Mouse (Mus musculus) kidney, postnatal 36 days (tissue): ENCODE results near the gene Mtif3.

Experiments used
- DNase-seq, 2 experiments: peaks; one replicate each; pipeline ENCODE4 v3.0.0; 2021 to 2022; ENCODE audit warnings: mixed read lengths in 2 of 2

Gene Mtif3

DNA sequence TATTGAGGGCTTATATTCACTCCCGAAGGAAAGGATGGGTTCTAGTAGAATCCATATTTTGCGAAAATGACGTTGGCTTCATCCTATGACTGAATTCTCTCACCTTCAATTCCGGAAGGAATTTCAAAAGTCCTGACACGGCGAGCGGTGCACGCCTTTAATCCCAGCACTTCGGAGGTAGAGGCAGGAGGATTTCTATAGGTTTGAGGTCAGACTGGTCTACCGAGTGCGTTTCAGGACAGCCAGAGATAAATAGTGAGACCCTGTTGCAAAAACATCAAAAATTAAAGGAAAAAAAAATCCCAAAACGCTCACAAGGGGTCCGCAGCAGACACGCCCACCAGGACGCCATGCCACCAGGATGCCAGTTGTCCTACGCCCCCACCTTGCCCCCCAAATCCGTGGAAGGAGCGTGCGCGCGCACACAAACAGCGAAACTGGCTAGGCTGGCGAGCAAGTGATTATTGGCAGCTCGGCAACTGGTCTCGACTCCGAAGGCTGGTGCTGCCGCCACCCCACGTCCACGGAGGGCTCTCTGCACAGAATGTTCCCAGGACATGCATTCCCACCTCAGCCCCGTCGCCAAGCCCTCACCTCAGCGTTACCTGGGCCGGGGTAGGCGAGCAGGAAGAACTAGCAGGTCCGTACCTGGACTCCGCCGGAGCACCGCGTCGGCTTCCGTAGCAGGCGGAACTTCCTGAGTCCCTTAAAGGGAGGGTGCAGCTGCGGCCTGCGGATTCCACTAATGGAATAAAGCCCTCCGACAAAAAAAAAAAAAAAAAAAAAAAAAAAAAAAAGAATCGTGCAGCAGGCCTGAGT is at the start of gene Mtif3:
Mtif3 (minus strand) TSS at position 683 of the 819 bp plus-strand sequence.
- DNase-seq: peak; percentile 89 to 91

DNA sequence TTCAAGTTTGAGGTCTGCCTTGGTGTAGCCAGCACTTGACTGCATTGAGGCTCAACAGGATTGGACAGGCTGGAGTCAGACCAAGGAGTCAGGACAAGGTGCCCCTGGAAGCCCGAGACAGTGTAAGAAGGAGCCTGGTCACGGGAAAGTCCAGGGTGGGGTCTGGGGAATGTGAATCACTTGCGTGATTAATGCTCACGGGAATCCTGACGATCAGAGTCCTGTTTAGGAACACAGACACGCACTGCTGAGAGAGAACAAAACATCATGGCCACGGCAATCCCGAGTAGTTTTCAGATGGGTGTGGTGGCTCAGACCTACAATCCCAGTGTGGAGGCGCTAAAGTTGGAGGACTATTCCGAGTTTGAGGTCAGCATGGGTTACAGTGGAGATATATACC is 47.7 kb upstream of the Mtif3 start:
- DNase-seq: no peak

DNA sequence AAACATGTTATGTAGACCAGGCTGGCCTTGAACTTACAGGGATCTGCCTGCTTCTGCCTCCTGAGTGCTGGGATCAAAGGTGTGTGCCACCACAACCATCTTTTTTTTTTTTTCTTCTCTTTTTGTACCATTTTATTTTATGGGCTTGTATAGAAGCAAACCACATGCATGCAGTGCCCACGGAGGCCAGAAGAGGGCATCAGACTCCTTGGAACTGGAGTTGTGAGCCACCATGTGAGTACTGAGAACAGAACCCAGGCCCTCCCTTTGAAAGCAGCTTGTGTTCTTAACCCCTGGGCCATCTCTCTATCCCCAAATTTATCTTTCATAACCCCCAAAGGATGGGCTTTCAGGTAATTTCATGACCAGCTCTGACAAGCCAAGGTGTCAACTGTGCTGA is 39.7 kb upstream of the Mtif3 start:
- no peak for DNase-seq

DNA sequence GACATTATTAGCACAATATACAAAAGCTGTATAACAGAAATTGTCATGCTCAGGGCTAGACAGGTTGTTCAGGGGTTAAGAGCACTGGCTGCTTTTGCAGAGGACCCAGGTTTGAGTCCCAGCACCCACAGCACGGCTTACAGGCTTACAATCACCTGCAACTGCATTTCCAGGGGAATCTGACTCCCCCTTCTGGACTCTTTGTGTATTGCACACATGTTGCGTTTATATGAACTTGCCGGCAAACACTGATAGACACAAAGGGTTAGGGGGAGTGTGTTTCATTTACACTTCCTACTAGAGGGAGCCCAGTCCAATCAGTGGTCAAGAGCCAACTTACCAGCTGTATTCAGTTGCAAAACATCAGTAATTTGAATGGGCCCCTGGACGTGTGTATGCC is 37.7 kb upstream of the Mtif3 start:
- DNase-seq: no peak

DNA sequence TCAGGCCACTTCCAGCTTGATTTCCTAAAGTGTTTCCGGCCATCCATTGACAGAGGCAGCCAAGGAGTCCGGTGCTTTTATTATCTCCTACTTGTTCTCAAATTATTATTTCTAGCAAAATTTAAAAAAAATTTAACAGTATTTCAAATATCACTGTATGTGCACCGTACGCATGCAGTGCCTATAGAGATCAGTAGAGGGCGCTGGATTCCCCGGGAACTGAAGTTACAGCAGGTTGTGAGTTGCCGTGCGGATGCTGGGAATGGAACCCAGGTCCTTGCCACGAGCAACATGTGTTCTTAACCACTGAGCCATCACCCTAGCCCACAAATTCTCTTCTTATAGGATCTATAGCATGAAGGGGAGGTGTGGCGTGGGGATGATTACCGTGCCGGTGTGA is 35.2 kb upstream of the Mtif3 start:
- DNase-seq: no peak

DNA sequence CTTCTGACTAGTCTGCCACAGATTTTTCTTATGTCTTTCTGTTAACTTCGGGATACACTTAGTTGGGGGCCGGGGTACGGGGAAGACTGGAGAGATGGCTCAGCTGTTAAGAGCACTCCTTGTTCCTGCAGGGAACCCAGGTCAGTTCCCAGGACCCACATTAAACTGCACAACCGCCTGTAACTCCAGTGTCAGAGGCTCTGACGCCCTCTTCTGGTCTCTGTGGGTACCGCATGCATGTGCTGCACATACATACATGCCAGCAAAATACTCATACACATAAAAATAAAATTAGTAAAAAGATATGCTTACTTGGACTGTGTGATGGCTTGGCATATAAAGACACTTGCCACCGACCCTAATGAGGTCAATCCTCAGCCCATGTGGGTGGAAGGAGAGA is 33.2 kb upstream of the Mtif3 start:
- no peak for DNase-seq

DNA sequence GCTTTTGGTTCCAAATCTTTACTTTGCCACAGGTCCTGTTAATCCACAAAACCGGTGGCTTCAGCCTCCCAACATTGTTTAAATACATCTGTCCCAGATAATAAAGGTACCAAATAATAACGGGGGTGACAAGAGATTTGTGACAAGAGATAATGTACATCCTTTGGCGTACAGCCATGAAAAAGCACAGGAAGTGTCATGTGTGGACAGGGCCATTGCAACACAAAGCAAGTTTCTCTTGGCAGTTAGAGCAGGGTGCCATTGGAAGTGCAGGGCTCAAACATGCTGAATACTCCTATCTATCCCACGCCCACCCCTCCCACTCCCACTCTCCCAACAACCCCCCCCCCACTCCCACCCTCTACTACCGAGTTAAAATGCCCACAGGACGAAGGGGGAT is 31.4 kb upstream of the Mtif3 start:
- DNase-seq: no peak

DNA sequence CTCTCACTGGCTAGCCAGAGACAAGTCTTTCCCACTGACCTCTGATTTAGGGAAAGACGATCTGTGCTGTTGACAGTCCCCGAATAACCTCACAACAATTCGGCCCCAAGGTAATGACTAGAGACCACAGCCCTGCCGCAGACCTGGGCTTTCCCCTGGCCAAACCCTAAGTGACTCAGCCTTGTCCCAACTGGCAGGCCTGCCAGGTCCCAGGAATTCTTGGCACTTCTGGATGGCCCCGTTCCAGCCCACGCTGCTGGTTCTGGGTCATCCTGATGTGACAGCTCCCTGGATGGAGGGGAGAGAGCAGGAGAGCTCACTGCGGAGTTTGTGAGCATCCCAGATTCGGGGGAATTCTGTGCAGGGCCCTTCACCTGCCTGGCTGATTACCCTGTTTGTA is 29.9 kb upstream of the Mtif3 start:
- DNase-seq: peak; percentile 32 to 62

DNA sequence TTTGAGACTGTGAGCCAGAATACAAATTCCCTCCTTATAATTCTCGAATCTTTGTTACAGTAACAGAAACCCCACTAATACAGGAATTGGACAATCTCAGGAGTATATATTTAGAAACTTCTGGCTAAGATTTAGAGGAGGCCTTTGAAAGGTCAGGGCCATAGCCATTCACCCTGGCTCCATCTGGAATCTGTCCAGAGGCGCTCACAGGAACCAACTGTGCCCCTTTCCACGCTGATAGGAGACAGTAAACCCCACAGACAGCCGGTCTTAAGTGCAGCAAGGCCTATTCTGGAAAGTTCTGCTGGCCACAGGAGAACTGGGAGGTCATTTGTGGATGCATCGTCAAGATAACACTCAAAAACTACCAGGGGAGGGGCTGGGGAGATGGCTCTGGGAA is 25.5 kb upstream of the Mtif3 start:
- no peak for DNase-seq

DNA sequence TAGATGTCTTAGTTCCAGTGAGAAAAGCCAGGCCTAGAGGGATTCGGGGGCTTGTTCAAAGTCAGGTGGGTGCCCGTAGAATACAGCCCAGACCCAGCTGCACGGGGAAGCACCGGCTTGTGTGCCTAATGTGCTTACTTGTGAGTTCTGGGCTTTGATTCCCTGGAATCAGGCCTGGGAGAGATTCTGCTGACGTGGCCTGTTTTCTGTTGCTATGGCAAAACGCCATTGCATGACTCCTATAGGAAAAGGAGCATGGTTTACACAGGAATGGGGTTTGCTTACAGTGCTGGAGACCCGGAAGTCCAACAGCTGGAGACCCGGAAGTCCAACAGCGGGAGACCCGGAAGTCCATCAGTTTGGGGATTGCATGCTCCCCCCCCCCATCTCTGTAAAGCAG is 24.0 kb upstream of the Mtif3 start:
- no peak for DNase-seq

DNA sequence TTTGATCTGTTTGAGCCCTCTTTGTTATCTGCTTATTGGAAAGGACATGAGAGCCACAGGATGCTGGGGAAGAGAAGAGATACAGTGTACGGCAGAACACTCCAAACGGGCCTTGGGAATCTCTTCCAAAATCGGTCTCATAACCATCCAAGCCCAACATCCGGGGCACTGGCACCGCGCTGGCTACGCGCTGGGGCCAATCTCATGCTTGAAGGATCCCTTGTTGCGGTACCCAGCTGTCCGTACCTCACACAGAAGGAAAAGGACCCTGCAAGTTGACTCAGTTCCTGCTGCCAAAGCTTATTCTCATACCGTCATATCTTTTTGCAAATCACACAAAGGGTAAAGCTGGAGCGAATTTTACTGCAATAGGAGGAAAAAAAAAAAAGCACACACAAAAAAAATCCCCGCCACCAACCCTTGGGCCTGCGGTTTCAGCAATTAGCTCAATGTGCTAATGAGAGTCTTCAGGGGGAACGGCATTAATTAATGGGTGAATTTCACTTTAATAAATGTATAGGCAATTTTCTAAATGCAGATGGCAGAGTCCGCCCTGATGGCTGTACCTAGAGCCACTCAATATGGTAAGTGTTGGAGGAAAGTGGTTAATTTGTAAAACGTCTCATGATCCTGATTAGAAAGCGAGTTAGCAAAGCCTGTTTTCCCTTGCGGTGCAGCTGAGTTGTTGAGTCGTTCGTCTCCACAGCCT is 22.3 kb upstream of the Mtif3 start:
- no peak for DNase-seq

DNA sequence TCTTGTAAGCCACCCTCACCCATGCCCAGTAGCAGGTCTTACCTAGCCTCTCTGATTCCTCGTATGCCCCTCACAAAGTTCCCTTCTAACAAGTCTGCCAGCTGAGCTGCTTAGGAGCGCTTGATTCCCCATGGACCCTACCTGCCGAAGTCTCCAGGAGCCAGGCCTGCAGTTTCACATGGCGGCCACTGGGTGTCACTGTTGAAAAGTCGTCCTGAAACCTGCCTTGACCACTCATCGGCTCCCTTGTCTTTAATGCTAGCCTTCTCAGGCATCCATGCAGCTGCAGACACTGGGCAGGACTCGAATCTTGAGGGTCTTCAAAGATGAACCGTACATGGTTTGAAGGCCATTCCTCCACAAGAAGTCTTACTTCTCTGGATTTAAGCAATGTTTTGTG is 19.6 kb upstream of the Mtif3 start:
- peak; percentile 55 to 82 for DNase-seq

DNA sequence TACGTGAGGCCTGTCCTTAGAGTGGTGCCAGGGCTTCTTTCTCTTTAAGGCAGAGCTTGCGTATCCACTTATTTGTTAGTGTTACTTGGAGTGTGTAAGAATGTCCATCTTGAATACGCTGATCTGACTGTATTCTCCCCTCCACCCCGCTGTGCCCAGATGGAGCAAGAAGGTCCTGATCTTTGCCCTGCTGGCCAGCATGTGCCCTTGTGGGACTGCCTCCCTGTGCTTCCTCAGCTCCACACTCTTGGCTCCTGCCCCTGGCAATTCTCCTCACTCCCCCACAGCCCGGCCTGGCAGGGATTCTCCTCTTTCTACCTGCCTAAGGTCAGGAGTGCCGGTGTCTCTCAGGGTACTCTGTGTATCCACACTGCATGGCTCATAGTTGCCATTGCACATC is 17.8 kb upstream of the Mtif3 start:
- DNase-seq: peak; percentile 82 to 89

DNA sequence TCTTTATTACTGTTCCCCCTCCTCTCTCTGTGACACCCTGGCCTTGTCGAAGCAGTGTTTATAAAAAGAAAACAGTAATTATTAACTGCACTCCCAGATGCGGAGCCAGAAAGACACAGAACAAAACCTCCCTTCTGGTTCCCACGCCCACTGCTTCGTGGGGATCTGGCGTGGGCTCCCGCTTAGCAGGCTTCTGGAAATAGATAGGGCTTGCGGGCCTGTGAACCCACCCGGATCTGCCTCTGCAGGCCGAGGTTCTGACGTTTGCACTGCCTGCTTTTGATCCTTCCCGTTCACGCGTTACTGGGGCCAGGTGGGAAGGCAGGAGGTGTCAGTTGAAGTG is 11.2 kb upstream of the Mtif3 start:
- peak; percentile 65 to 68 for DNase-seq

DNA sequence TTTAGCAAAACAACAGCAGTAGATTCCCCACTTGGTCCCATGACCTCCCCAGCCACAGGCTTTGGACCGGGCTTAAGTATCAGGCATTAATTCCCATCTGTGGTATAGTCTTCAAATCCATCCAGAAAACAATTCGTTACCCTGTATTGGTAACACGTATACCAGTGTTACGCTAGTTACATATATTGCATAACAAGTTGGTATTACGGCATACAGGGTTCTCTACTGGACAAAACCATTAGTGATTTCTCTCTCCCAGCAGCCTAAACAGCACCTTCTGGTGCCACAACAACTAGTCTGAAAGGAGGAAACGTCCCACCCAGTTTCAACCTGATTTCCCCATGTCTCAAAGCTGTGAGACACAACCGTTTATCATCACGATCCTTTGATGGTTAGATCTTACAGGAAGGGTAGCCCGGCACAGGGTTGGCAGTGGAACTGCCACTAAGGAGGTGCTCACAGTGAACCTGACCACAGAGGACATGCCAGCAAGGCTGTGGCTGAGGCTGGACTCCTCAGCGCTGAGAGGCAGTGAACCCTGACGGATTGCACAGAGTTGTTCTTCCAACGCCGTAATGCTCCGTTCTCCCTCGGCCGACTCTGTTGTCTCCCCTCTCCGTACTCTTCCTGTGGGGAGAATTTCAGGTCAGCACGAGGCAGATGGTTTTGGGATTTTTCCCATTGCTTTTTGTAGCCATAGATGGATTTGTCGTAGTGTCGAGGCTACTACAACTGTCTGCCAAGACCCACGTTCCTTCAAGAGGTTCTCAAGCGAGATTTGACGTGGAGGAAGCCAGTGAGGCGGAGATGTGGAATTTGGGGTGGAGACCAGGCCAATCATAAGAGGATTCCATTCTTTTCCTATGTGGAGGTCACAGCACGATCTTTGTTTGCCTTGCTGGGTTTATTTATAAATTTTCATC is 10.5 kb upstream of the Mtif3 start:
- DNase-seq: peak; percentile 79 to 81

DNA sequence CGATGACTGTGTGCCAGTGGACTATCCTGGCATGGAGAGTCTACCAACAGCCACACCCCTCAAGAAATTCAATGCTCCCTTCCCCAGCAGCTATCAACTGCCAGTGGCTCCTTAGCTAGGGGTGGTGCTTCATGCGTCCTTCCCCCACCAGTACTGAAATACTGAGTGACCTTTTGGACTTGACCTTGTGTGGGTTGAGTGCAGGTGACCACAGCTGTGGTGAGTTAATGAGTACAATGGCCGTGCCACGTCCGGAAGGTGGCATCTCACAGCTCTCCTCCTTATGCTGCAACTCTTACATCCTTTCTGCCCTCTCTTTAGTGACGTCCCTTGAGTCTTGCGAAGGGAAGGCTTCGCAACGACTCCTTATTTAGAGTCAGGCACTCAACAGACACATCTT is 9.8 kb upstream of the Mtif3 start:
- peak; percentile 74 to 86 for DNase-seq

DNA sequence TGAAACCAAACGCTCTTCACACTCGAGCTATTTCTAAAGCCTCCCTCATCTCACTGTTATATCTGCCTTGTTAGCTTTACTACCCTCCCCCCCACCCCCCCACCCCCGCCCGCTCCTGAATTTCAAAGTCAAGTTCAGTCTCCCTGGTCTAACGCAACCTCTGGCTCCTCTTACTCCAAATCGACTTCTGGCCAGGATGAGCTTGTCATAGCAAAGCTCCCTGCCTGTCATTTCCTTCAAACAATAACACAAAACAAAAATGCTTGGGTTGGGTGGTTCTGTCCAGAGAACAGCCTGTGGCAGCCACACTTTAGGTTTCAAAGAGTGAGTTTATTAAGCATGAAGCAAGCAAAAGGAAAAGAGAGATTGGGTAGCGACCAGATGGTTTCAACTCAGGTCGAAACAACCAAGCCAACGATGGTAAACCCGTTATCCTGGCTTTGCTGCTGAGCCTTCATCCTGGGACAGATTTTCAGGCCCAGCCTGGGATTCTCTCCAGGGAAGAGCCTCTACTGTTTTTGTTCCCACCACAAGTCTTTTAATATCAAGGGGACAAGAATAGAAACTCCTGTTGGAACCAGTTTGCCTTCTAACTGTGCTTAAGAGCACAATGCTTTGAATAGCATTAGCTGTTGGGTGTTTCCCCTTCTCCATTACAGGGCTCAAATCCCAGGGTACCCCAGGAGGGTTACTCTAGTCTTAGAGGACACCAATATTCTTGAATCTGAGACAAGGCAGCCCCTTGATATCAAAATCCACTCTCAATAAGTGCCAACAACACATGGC is 8.4 kb upstream of the Mtif3 start:
- no peak for DNase-seq

DNA sequence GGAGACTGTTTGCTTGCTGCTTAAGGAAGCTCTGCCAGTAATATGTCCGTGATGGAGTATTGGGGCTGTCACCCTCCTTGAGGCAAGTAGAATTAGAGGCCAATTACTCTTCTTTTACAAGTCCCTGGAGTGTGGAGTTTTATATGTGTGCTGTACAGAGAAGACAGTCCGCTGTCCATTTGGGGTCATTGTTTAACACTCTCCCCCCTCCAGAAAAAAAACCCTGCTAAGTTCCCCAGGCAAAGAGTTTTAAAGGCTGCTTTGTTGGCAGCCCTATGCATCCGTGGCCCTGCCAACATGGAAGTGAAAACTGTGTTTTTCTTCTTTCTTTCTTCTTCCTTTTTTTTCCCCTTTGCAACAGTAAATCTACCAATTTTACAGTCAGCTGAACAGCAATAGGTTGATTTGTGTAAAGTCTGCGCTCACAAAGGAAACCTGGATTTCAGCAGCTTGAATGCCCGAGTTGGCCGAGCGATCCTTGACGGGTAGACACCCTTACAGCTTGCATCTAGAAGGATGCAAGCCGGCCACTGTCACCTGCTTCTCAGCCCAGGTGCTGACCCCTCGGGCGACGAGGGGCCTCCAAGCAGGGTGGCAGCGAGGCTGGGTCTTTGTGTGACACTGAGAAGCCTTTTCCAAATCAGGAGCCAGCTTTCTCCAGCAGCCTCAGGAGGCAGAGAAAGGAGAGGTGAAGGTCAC is 5.2 kb upstream of the Mtif3 start:
- no peak for DNase-seq

DNA sequence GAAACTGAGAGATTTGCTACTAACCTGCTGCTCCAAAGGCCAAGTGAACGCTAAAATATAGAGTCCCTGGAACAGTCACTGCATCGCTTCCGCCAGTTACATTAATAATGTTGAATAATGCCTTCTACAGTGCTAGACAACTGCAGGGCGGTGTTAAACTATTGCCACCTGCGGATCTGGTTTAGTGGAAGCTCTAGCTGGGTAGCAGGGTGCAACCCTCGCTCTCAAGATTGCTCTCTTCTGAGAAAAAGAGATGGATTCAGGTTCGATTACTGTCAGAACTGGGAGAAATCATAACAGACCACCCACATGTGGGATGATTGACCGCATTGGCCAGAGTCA is 308 bp upstream of the Mtif3 start:
- DNase-seq: no peak

DNA sequence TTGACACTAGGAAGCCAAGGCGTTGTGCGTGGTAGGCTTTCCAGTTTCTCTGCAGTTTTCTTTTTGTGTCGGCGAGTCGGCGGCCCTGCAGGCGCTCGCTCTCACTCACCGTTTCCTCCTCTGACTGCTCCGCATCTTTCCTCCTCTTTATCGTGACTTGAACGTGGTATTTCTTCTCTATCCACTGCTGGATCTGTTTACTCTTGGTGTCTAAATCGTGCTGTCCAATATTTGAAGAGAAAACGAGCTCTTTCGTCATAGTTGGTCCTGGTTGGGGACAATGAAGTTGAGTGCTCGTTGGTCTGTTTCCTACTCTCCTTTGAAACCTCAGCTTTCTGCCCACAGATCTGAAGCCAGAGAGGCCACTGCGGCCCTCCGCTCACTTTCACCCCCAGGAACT is 6.9 kb downstream of the Mtif3 start:
- DNase-seq: no peak

DNA sequence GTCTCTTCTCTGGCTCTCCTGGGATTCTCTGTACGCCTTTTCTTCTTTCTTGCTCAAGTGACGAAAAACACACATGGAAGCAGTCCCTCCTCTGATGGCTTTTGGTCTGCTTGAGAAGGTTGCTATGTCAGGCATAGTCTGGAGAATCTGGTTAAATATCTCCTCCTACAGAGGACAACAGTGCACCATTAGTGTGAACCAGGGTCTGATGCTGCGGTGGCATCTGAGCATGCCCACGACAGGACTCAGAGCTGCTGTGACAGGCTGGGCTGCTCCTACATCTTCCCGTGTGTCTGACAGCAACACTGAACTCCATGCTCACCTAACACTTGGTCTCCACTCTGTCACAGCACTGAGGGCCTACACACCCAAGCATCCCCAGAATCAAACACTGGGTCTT is 7.9 kb downstream of the Mtif3 start:
- no peak for DNase-seq

DNA sequence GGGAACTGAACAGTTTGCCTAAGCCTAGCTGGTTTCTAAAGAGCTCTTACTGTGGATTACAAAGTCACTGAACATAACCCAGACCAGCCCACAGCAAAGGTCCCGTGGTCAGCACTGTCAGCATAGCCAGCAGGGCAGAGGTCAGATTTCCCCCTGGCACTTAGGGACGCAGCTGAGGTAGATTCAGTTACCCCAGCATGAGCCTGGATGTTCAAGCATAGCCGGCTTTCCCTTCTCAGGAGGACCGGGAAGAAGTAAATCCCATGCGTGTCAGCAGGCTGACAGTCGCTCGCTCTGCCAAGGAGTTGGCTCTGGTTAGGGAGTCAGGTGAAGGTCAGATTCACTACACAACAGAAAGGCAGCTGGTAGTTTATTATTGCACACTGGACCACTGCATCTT is 9.0 kb downstream of the Mtif3 start:
- peak; percentile 47 to 48 for DNase-seq
